Mouse (Mus musculus) limb, embryonic 14.5 days (tissue): ENCODE measurements around the gene Chchd3. TPM values are rescaled to one million over a fixed set of nuclear protein-coding genes. Genes with fewer than 3 reads are reported as not detected.

Experiments
- ATAC-seq: fragments of 200-750 bp; cut with Nextera tagmentation; 2 replicates; pipeline ENCODE4 v1.8.0; 2017; ENCODE audit warnings: low read depth, moderate number of reproducible peaks, moderate TSS enrichment; ENCODE audit not compliant: low FRiP score
- DNase-seq: peaks from one replicate; pipeline ENCODE4 v3.0.0-alpha.2; 2015; ENCODE audit warnings: low spot score
- H3K27ac ChIP-seq: fragments of 300-500 bp; sonication (generic); replicated peaks from 2 replicates; pipeline ENCODE4 v1.5.1; 2014; ENCODE audit warnings: low read depth, mild to moderate bottlenecking, low read length, moderate library complexity, mixed read lengths
- H3K27me3 ChIP-seq: fragments of 300-500 bp; sonication (generic); 2 replicates; pipeline ENCODE4 v1.6.1; 2014; ENCODE audit warnings: low read length, mixed read lengths; ENCODE audit not compliant: control insufficient read depth, insufficient read depth
- H3K36me3 ChIP-seq: fragments of 300-500 bp; sonication (generic); 2 replicates; pipeline ENCODE4 v1.6.1; 2014; ENCODE audit warnings: mild to moderate bottlenecking, low read length, moderate library complexity, mixed read lengths; ENCODE audit not compliant: control insufficient read depth, insufficient read depth
- H3K4me1 ChIP-seq: fragments of 300-500 bp; sonication (generic); 2 replicates; pipeline ENCODE4 v1.6.1; 2014; ENCODE audit warnings: antibody characterized with exemption, low read length, mixed read lengths; ENCODE audit not compliant: control insufficient read depth, insufficient read depth
- H3K4me2 ChIP-seq: fragments of 300-500 bp; sonication (generic); replicated peaks from 2 replicates; pipeline ENCODE4 v1.6.1; 2014; ENCODE audit warnings: low read depth, mild to moderate bottlenecking, low read length, moderate library complexity; ENCODE audit not compliant: severe bottlenecking
- H3K4me3 ChIP-seq: fragments of 300-500 bp; sonication (generic); replicated peaks from 2 replicates; pipeline ENCODE4 v1.5.1; 2014; ENCODE audit warnings: low read length
- H3K9ac ChIP-seq: fragments of 300-500 bp; sonication (generic); 2 replicates; pipeline ENCODE4 v1.6.1; 2014; ENCODE audit warnings: mild to moderate bottlenecking, low read depth, low read length, moderate library complexity; ENCODE audit not compliant: severe bottlenecking
- H3K9me3 ChIP-seq: fragments of 300-500 bp; sonication (generic); 2 replicates; pipeline ENCODE4 v1.6.1; 2016; ENCODE audit warnings: low read length; ENCODE audit not compliant: control insufficient read depth
- POLR2A ChIP-seq: fragments of 200-500 bp; IDR thresholded peaks from 2 replicates; pipeline ENCODE4 v1.8.0; 2012; ENCODE audit warnings: inconsistent platforms, mild to moderate bottlenecking, moderate library complexity, borderline replicate concordance; ENCODE audit not compliant: insufficient read depth, insufficient read length; ENCODE audit errors: extremely low read depth
- WGBS: fragments of 180-500 bp; shearing (Covaris S2); extraction: QIAGEN DNeasy Blood & Tissue Kit; methylation state at CpG from one replicate; pipeline ENCODE4 v1.1.7; 2014; 5-methylcytosine and 5-hydroxymethylcytosine counted together
- polyA plus RNA-seq, 2 experiments: library from polyadenylated mRNA; depleted of rRNA in 1 of 2; stranded (reverse) in 1 of 2; unstranded in 1 of 2; fragments of >200 nt; fragmentation: Nextera tagmentation in 1 of 2; extraction: Ambion mirVana in 1 of 2; gene quantifications; 2 replicates each; pipeline versions ENCODE4 v1.2.1 to v1.2.3; 2012 to 2014

Chchd3 gene
- polyA plus RNA-seq, 2 experiments: 69.0 to 108 TPM

GRCm38 (mm10) chr6:33025041-33025440 lies 35.0 kb downstream of the Chchd3 start:
- Histone ChIP-seq H3K4me2 (no peak overlapping the region), H3K4me3 (no peak overlapping the region), H3K27ac (no peak overlapping the region), H3K9me3 (no peaks in the 10 kb centered on the region), H3K27me3 (no peaks in the 10 kb centered on the region), H3K9ac (no peak overlapping the region), H3K36me3 (no peaks in the 10 kb centered on the region), H3K4me1 (0 out of 2 replicates have a peak, but pooled peaks cover 14% of the 10 kb centered on the region)
- 95% methylated on average over 2 of the region's 2 CpGs for WGBS
- ATAC-seq (no peak), DNase-seq (no peak)
- no peak for TF ChIP-seq POLR2A

- Histone ChIP-seq H3K27ac (no peak overlapping the region), H3K4me1 (no peaks in the 10 kb centered on the region), H3K9ac (no peak overlapping the region), H3K9me3 (no peaks in the 10 kb centered on the region), H3K36me3 (peaks cover 8% of the 10 kb centered on the region), H3K4me3 (no peak overlapping the region), H3K4me2 (no peak overlapping the region), H3K27me3 (no peaks in the 10 kb centered on the region)
- DNase-seq (no peak), ATAC-seq (no peak)
- TF ChIP-seq POLR2A: no peak
- 79% methylated on average over 3 of the region's 3 CpGs for WGBS
Observed at GRCm38 (mm10) chr6:33004607-33005006, 55.5 kb downstream of the Chchd3 start.

- Histone ChIP-seq H3K36me3 (peaks cover 2% of the 10 kb centered on the region), H3K27ac (no peak overlapping the region), H3K9ac (no peak overlapping the region), H3K4me1 (no peaks in the 10 kb centered on the region), H3K4me2 (no peak overlapping the region), H3K27me3 (no peaks in the 10 kb centered on the region), H3K9me3 (no peaks in the 10 kb centered on the region), H3K4me3 (no peak overlapping the region)
- DNase-seq: no peak
- TF ChIP-seq POLR2A: no peak
- ATAC-seq: no peak
- WGBS: 83% methylated on average over 1 of the region's 1 CpGs
Observed at GRCm38 (mm10) chr6:33002988-33003387, 57.1 kb downstream of the Chchd3 start.

GRCm38 (mm10) chr6:33001271-33001670 lies 58.8 kb downstream of the Chchd3 start:
- no peak for TF ChIP-seq POLR2A
- Histone ChIP-seq H3K9ac (no peak overlapping the region), H3K4me2 (no peak overlapping the region), H3K36me3 (no peaks in the 10 kb centered on the region), H3K4me3 (no peak overlapping the region), H3K9me3 (no peaks in the 10 kb centered on the region), H3K27ac (no peak overlapping the region), H3K27me3 (no peaks in the 10 kb centered on the region), H3K4me1 (no peaks in the 10 kb centered on the region)
- DNase-seq: no peak
- ATAC-seq: no peak
- 94% methylated on average over 15 of the region's 15 CpGs for WGBS

GRCm38 (mm10) chr6:32996597-32996996 lies 63.5 kb downstream of the Chchd3 start:
- Histone ChIP-seq H3K4me2 (no peak overlapping the region), H3K36me3 (no peaks in the 10 kb centered on the region), H3K9ac (no peak overlapping the region), H3K9me3 (no peaks in the 10 kb centered on the region), H3K27ac (no peak overlapping the region), H3K4me3 (no peak overlapping the region), H3K27me3 (no peaks in the 10 kb centered on the region), H3K4me1 (0 out of 2 replicates have a peak, but pooled peaks cover 2% of the 10 kb centered on the region)
- ATAC-seq (no peak), DNase-seq (no peak)
- 87% methylated on average over 1 of the region's 1 CpGs for whole genome bisulfite sequencing
- TF ChIP-seq POLR2A: no peak

GRCm38 (mm10) chr6:32993847-32994246 lies 66.2 kb downstream of the Chchd3 start:
- 89% methylated on average over 1 of the region's 1 CpGs for WGBS
- TF ChIP-seq POLR2A: no peak
- Histone ChIP-seq H3K4me2 (no peak overlapping the region), H3K9me3 (no peaks in the 10 kb centered on the region), H3K4me1 (0 out of 2 replicates have a peak, but pooled peaks cover 2% of the 10 kb centered on the region), H3K27me3 (no peaks in the 10 kb centered on the region), H3K9ac (no peak overlapping the region), H3K4me3 (no peak overlapping the region), H3K36me3 (no peaks in the 10 kb centered on the region), H3K27ac (no peak overlapping the region)
- ATAC-seq (no peak), DNase-seq (no peak)
